ENCODE assay signal across 19 mouse cellular contexts in genomic region chr7:97270367-97270766, GRCm38 (mm10).
DNase-seq lines count a peak whose midpoint lies in the region; ATAC-seq and TF ChIP-seq lines count a peak whose summit lies in the region.
"Had no signal": no experiment of that assay in that cellular context is flagged by ENCODE, and none has a peak within 500 bp of the region (broad histone marks: within the 10 kb centered on the region; RNA-seq: fewer than 3 reads in every experiment).

No protein-coding gene starts in this region.

- intact Hi-C loops in heart, adult 2 months (cut with DNase I) = no loop called here
- intact Hi-C loops in heart, postnatal 25 days (cut with DNase I) = no loop called here

- peak overlapping the region; percentile 54 for H3K27ac ChIP-seq in heart, adult 2 months
- peak overlapping the region; percentile 57; the same call in 1 of the 2 replicates for H3K27ac ChIP-seq in liver, embryonic 12.5 days
- H3K27ac ChIP-seq: hindbrain, embryonic 15.5 days; neural tube, embryonic 15.5 days had no signal

- H3K9me3 ChIP-seq in liver, embryonic 12.5 days (replicated peaks) = no peaks in the 10 kb centered on the region
- H3K9me3 ChIP-seq: hindbrain, embryonic 15.5 days; neural tube, embryonic 15.5 days had no signal

- no peak overlapping the region for H3K4me2 ChIP-seq in liver, embryonic 12.5 days
- H3K4me2 ChIP-seq: hindbrain, embryonic 15.5 days; neural tube, embryonic 15.5 days had no signal

- peaks cover 12% of the 10 kb centered on the region for H3K36me3 ChIP-seq in heart, adult 2 months (ENCODE audit: control insufficient read depth, insufficient read depth, low read length)
- H3K36me3 ChIP-seq in liver, embryonic 12.5 days = peaks cover 13% of the 10 kb centered on the region

- peaks cover 2% of the 10 kb centered on the region for H3K4me1 ChIP-seq in heart, adult 2 months (ENCODE audit: control insufficient read depth, insufficient read depth, low read length)
- H3K4me1 ChIP-seq in liver, embryonic 12.5 days = peaks cover 24% of the 10 kb centered on the region
- H3K4me1 ChIP-seq: hindbrain, embryonic 15.5 days; neural tube, embryonic 15.5 days had no signal

- TF ChIP-seq EP300 in heart, adult 2 months (IDR thresholded peaks at IDR 0.05; ENCODE audit: insufficient read depth, low read depth, low read length) = no peak

- no peak for DNase-seq in heart, adult 2 months
- no peak for DNase-seq in heart, postnatal 25 days (ENCODE audit: low spot score)
- peak; percentile 92 for DNase-seq in 416B (ENCODE audit: low read depth)
- peak; percentile 34 for DNase-seq in c-Kit-positive CD71-positive TER-119-positive erythroid progenitor cells, embryonic 14.5 days (ENCODE audit: low spot score)
- no peak for DNase-seq in embryo, embryonic 11 days
- DNase-seq in spleen, postnatal 36 days (ENCODE audit: low spot score in 2 of 2) = no peak
- DNase-seq in spleen, adult 12 weeks (ENCODE audit: low spot score) = no peak
- DNase-seq: B cell, adult 2 months; cerebellum, adult 8-10 months; gastrocnemius, postnatal 36 days; kidney, adult 2 months; kidney, postnatal 4 days; right cerebral cortex, postnatal 14 days; thymus, adult 2 months had no signal

- H3K27me3 ChIP-seq in heart, adult 2 months (ENCODE audit: control insufficient read depth, insufficient read depth, low read length) = no peaks in the 10 kb centered on the region
- H3K27me3 ChIP-seq in liver, embryonic 12.5 days (replicated peaks) = no peaks in the 10 kb centered on the region
- H3K27me3 ChIP-seq: hindbrain, embryonic 15.5 days; neural tube, embryonic 15.5 days had no signal

- no peak for TF ChIP-seq POLR2A in heart, adult 2 months (IDR thresholded peaks at IDR 0.05; ENCODE audit: insufficient read depth, low read depth, low read length)

- no peak for TF ChIP-seq CTCF in heart, adult 2 months (IDR thresholded peaks at IDR 0.05)

- H3K4me3 ChIP-seq in heart, adult 2 months = no peak overlapping the region
- H3K4me3 ChIP-seq in liver, embryonic 12.5 days = no peak overlapping the region
- H3K4me3 ChIP-seq: erythroblast, embryonic 14.5 days; hindbrain, embryonic 15.5 days; neural tube, embryonic 15.5 days had no signal

- H3K79me2 ChIP-seq in heart, adult 2 months (replicated peaks; ENCODE audit: control insufficient read depth, insufficient read depth, low read length) = no peaks in the 10 kb centered on the region; the same call in 1 of the 2 replicates

- no peak overlapping the region for H3K9ac ChIP-seq in heart, adult 2 months (ENCODE audit: low read depth, low read length)
- H3K9ac ChIP-seq in liver, embryonic 12.5 days = no peak overlapping the region
- H3K9ac ChIP-seq: hindbrain, embryonic 15.5 days; neural tube, embryonic 15.5 days had no signal

- ATAC-seq in liver, embryonic 12.5 days = peak; percentile 72
- ATAC-seq: forebrain, embryonic 16.5 days had no signal

Comparison
In these comparisons a context has a peak if more than half of its experiments do, and no peak if none do; other contexts are left out.
1. DNase-seq: peak in 416B (single experiment) and c-Kit-positive CD71-positive TER-119-positive erythroid progenitor cells, embryonic 14.5 days (single experiment); none in heart, adult 2 months (0 of 2), heart, postnatal 25 days (single experiment), embryo, embryonic 11 days (single experiment), spleen, postnatal 36 days (0 of 2) and spleen, adult 12 weeks (single experiment).